Mouse (Mus musculus) cortical plate, adult 2 months (tissue): Measurements from ENCODE around the gene Sumf1.

Experiments
- CTCF ChIP-seq: fragments of 200-500 bp; IDR thresholded peaks from 2 replicates; pipeline ENCODE4 v1.5.1; 2011; ENCODE audit warnings: mild to moderate bottlenecking, control low read depth, low read length; ENCODE audit not compliant: insufficient read depth; ENCODE audit errors: extremely low read depth
- POLR2A ChIP-seq: fragments of 200-500 bp; IDR thresholded peaks from 2 replicates; pipeline ENCODE4 v1.6.1; 2011; ENCODE audit warnings: mild to moderate bottlenecking, low read length, control low read depth; ENCODE audit not compliant: insufficient read depth; ENCODE audit errors: extremely low read depth

DNA sequence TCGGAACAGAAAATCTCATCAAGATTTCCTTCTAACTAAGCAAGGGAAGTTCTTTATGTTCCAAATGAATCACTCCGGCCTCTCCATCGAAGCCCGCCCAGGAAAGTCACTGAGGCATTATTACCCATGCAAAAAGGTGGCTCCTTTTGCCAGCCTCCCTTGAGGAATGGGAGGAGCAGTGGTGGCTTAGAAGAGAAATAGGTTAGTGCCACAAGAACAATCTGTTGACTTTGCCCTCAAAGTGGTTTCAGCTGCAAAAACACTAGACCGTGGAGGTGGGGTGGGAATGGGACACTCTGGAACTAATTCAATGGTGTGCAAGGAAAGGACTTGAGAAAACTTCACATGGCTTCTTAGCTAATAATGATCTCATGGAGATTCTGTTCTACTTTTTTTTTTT is 30.7 kb upstream of the Sumf1 start:
- TF ChIP-seq CTCF, result no peak
- TF ChIP-seq POLR2A, result no peak
